Mouse (Mus musculus): ENCODE measurements at regions not wholly inside any gene's neighbourhood (a gene's known extent, or its start where the extent isn't known, plus 50 kb on each side); places are given as distances from the start of the nearest gene placed in this dataset.

GRCm38 (mm10) chr3:17795271-17796260 is 152.6 kb upstream of the Cypt12 start:
- DNase-seq (ENCODE audit: low read depth): no peak

DNA sequence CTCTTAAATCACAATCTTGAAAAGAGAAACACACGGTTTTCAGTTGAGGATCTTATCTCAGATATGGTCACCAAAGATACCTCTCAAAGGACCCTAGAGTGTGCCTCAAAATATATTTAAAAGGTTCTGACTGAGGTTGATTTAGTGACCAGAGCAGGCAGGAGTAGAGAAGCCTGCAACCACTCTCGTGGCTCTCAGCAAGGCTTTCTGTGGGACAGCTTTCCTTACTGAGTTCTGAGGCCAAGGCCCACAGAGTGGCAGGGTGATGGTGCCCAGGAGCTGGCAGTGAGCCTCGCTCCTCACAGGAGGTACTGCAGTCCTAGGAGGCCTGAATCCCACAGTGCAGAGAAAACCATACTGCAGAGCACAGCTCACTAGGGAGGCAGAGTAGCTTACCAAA is 151.4 kb upstream of the Cypt12 start:
- DNase-seq (ENCODE audit: low read depth): no peak

DNA sequence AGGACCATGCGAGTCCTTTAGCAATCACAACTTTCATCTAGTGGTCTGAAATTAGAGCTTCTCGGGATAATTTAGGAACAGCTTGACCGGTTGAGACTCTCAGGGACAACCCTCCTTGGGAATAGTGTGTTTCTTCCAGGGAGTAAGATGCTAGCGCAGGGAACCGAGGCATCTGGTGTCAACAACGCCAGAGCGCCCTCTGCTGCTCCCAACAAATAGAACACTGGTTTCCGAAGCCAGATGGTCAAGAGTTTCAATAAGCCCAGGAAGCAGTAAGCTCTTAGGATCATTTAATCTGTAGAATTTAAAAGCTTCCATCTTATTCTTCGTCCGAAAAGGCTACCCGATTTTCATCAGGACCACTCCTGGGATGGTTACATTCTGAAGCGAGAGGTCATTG is 149.8 kb upstream of the Cypt12 start:
- no peak for DNase-seq (ENCODE audit: low read depth)

DNA sequence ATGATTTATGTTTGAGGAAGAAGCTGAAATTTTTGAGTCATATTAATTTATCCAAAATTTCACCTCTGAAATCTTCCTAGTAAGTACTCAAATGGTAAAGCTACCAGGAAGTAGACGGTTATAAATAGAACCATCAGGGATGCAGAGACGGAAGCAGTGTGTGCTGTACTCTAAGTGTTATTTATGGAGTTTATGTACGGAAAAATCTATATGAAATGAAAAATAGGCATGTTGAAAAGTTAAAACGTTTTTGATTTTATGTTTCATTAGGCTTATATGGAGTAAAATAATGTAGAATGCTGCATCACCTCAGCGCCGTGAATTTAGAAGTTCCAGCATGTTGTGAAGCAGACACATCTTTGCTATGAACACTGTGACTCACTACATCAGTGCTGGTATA is 149.1 kb upstream of the Cypt12 start:
- no peak for DNase-seq (ENCODE audit: low read depth)

DNA sequence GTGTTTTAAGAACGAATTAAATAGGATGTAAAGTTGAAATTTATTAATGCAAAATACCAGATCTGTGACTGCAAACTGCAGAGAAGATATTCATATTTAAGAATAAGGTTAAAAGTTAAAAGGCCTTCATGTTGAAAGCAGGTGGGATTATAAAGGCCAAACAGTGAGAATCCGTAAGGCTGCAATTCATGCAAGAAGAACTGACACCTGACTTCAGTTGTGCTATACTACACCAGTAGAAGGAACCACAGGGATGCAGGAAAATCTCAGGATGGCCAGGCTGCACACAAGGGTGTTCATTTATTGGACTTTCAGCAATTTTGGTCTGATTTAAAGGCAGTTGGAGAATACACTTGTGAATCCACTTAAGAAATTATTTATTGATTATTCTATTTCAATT is 147.4 kb upstream of the Cypt12 start:
- no peak for DNase-seq (ENCODE audit: low read depth)

DNA sequence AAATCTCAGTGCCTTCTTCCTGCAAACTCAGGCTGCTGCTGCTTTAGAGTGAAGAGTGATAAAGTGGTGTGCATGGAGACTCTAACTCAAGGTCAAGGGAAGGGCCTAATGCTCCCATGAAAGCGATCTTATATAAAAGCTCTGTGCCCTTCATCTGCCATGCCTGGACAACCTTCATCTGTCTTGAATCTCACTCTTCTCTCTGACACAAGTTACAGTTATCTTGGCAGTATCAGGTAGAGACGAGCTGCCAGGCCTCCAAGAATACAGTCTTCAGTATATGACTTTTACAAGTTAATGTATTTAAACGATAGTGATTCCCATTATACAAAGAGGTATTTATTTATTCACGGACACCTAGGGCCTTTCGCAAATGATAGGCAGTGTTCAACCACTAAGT is 146.7 kb upstream of the Cypt12 start:
- no peak for DNase-seq (ENCODE audit: low read depth)

- no peak for DNase-seq (ENCODE audit: low read depth)
Measured at GRCm38 (mm10) chr3:17805185-17805584, 143.0 kb upstream of the Cypt12 start.

DNA sequence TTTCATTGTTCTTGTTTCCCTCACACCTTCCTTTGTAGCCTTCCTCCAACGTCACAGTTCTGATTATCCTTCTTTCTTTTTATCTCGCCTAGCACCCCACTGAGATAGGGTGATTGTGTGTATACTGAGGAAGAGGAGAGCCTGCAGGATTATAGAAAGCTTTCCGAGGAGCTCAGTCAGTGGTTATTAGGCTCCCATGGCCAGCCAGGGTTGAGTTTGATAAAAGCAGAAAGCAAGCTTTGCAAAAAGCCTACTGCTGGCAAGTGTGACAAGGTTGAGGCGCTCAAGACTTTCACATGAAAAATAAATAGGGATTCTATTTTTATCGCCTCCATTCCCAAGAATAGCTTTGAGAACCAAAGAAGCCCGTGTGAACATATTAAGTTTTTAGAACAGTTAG is 136.9 kb upstream of the Cypt12 start:
- no peak for DNase-seq (ENCODE audit: low read depth)

GRCm38 (mm10) chr3:17824201-17824600 is 124.0 kb upstream of the Cypt12 start:
- no peak for DNase-seq (ENCODE audit: low read depth)

DNA sequence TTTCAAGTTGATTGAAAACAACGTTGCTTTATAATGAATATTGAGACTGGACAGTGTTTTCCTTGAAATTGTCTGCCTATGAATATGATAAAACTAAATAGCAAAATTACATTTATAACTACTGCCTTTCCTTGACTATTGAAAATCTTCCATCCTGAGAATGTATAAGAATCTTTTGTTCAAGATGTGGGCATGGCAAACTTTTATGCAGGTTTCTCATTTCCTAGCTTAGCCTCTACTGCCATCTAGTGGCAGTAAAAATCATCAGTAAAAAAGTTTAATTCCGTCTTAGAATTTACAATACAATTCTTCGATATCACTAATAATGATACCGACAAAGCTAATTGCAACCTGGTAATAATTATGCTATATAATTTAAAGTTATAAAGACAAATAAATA is 123.5 kb upstream of the Cypt12 start:
- peak; percentile 2 for DNase-seq (ENCODE audit: low read depth)

DNA sequence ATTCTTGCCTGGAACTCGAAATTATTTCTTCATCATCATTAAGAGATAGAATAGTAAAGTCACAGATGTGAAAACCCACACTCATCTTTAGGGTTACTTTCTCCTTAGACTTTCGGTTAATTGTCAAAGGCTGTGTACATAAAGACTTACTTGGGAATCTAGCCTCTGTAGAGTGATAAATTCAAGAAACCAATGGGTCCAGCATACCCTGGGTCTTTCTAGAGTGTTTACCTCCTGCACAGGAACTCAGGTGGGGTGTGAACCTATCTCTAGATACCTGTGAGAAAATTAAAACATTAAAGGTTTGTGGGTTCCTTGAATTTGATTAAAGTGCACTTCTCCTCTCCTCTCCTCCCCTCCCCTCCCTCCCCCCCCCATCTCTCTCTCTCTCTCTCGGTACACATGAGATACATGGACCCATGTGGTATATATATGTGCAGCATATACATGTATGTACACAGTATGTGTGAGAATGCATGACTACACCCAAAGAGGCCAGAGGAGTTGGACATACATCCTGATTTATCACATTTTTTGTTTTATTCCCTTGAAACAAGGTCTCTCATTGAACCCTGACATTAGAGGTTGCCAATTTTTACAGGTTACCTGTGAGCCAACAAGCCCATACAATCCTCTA is 122.8 kb upstream of the Cypt12 start:
- DNase-seq (ENCODE audit: low read depth): no peak

DNA sequence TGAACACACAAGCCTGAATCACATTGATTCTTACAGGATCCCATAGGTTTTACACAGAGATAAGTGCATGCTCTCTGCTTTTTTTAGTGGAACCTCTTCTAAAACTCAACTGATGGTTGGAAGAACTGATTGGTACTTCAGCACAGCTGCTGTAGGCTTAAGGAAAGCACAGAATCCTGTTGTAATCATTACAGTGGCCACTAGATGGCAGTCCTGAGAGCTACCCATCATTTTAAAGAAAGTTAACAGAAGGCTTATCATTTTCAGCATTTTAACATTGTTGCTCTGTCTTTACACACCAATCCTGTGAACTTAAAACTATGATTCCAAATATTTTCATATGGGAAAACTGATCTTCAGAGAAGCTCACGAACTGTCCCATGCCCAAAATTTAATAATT is 113.5 kb upstream of the Cypt12 start:
- peak; percentile 6 for DNase-seq (ENCODE audit: low read depth)

- DNase-seq (ENCODE audit: low read depth): no peak
Measured at GRCm38 (mm10) chr3:17847609-17848008, 100.6 kb upstream of the Cypt12 start.

DNA sequence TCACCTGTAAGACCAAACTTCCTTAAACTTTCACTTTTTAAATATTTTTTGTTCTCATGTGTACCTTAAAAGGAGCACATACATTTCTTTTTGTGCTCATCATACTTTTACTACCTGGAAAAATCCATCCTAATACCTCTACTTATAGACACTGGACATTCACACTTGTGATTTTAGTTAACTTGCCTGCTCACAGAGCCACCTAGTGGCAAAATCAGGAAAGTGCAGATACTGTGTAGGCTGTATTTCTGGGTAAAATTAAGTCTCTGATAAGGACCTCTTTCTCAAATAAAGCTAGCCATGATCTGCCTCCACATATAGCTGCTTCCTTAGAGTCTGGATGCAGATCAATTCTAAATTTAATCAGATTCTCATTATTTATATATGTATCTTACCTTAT is 100.0 kb upstream of the Cypt12 start:
- DNase-seq (ENCODE audit: low read depth): no peak

DNA sequence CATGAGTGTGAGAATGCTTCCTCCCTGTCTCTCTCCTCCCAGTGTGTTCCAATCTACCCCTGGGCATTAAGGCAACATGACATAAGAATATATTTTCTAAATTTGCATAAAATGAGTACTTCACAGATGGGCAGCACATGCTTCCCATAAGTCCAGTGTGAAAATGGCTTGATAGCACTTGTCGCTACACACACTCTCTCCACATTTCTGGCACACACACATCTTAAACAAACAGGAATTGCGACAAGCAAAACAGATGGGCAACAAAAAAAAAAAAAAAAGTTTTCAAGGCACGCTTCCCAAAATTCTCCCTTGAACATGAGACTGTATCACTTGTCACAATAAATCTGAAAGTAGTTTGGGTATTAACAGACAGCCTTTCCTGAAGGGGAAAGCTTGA is 85.8 kb upstream of the Cypt12 start:
- no peak for DNase-seq (ENCODE audit: low read depth)

GRCm38 (mm10) chr3:17865112-17865511 is 83.1 kb upstream of the Cypt12 start:
- no peak for DNase-seq (ENCODE audit: low read depth)

GRCm38 (mm10) chr3:17870895-17871482 is 77.2 kb upstream of the Cypt12 start:
- no peak for DNase-seq (ENCODE audit: low read depth)

DNA sequence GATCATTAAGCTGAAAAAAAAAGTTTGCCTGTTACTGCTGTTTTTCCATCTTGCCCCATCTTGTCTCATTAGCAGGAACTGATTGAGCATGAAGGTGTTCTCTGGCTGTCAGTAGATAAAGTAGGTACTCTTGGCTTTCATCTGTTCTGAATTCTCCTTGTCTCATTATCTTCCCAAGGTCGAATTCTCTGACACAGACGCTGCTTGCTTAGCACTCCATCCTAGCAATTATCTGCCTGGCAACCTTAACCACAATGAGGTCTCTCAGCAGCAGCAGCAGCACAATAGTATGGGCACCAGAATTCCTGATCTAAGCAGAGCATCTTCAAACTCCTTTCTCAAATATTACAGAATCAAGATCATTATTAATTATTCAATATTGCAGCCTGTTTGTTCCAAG is 52.3 kb upstream of the Cypt12 start:
- no peak for DNase-seq (ENCODE audit: low read depth)

DNA sequence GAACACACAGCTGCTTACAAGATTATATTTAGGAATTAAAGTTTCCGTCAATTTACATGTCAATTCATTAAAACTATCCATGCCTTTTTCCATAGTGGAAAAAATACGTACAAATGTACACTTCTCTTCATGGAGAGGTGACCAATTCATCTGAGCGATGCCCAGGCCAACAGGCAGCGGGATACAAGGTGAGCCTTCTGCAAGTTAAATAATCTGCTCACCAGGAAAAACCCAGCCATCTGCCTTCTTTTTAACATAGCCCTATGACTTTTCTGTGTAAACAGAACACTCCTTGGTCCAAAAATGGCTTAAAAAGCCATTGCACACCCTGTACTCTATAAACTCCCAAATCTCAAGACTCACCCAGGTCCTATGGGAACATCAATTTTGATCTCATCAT is 51.5 kb upstream of the Cypt12 start:
- no peak for DNase-seq (ENCODE audit: low read depth)
